Mouse (Mus musculus) forebrain, postnatal 0 days (tissue): ENCODE results near the gene Igfbp7. TPM values are rescaled to one million over a fixed set of nuclear protein-coding genes. Genes with fewer than 3 reads are reported as not detected.

Source experiments
- ATAC-seq: fragments of 200-750 bp; cut with Nextera tagmentation; 2 replicates; pipeline ENCODE4 v1.8.0; 2017; ENCODE audit warnings: mild to moderate bottlenecking, moderate library complexity
- DNase-seq: peaks from one replicate; pipeline ENCODE4 v3.0.0-alpha.2; 2015
- H3K27ac ChIP-seq: fragments of 300-500 bp; sonication (generic); 2 replicates; pipeline ENCODE4 v1.5.1; 2014; ENCODE audit warnings: low read depth, mild to moderate bottlenecking, antibody characterized with exemption, low read length, moderate library complexity, mixed read lengths
- H3K27me3 ChIP-seq: fragments of 300-500 bp; sonication (generic); 2 replicates; pipeline ENCODE4 v1.6.1; 2014; ENCODE audit warnings: mild to moderate bottlenecking, low read length, mixed read lengths; ENCODE audit not compliant: insufficient read depth
- H3K36me3 ChIP-seq: fragments of 300-500 bp; sonication (generic); 2 replicates; pipeline ENCODE4 v1.6.1; 2014; ENCODE audit warnings: mild to moderate bottlenecking, moderate library complexity; ENCODE audit not compliant: insufficient read depth
- H3K4me1 ChIP-seq: fragments of 300-500 bp; sonication (generic); 2 replicates; pipeline ENCODE4 v1.6.1; 2014; ENCODE audit warnings: antibody characterized with exemption; ENCODE audit not compliant: insufficient read depth
- H3K4me2 ChIP-seq: fragments of 300-500 bp; sonication (generic); 2 replicates; pipeline ENCODE4 v1.6.1; 2014; ENCODE audit warnings: low read depth, mild to moderate bottlenecking, moderate library complexity
- H3K4me3 ChIP-seq: fragments of 300-500 bp; sonication (generic); 2 replicates; pipeline ENCODE4 v1.5.1; 2014; ENCODE audit warnings: low read depth, low read length, mixed read lengths
- H3K9ac ChIP-seq: fragments of 300-500 bp; sonication (generic); 2 replicates; pipeline ENCODE4 v1.6.1; 2014; ENCODE audit warnings: mild to moderate bottlenecking
- H3K9me3 ChIP-seq: fragments of 300-500 bp; sonication (generic); 2 replicates; pipeline ENCODE4 v1.6.1; 2016; ENCODE audit warnings: low read length
- CTCF ChIP-seq: sonication (generic); IDR thresholded peaks from 2 replicates; pipeline ENCODE4 v1.5.1; 2016; ENCODE audit warnings: antibody characterized with exemption, control low read depth, low read depth
- WGBS: fragments of 180-500 bp; shearing (Covaris S2); extraction: QIAGEN DNeasy Blood & Tissue Kit; methylation state at CpG from one replicate; pipeline ENCODE4 v1.1.7; 2014; 5-methylcytosine and 5-hydroxymethylcytosine counted together
- polyA plus RNA-seq: library from polyadenylated mRNA; unstranded; fragments of >200 nt; fragmentation: Nextera tagmentation; extraction: Ambion mirVana; gene quantifications from 2 replicates; pipeline ENCODE4 v1.2.1, GENCODE M21; 2015
- total RNA-seq: library from RNA; depleted of rRNA; stranded (reverse); fragments of >200 nt; gene quantifications from 2 replicates; pipeline ENCODE4 v1.2.3, GENCODE M21; 2014

Igfbp7 gene
- total and polyA plus RNA-seq, 2 experiments from 2014 or later = 44.3 to 88.3 TPM

DNA sequence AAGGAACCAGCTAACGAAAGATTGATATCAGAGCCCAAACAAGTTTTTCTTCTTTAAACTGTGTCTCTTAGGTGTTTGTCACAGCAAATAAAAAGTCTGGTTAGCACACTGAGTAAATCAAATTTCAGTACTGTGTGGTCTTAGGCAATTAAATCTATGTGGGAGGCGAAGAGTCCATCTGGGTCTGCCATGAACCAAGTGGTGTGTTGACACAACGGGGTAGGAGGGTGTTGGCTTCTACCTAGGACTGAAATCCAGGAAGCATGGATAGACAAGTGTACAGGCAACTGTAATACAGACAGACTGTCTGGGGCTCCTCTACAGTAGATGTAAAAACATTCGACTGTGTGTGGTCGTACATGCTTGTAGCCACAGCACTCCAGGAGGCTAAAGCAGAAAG is 38.4 kb downstream of the Igfbp7 start:
- no peak overlapping the region for H3K4me3 ChIP-seq
- WGBS = 89% methylated on average over 5 of the region's 5 CpGs
- ATAC-seq (no peak), DNase-seq (no peak)
- TF ChIP-seq CTCF = no peak
- no peaks in the 10 kb centered on the region for H3K36me3 ChIP-seq
- H3K9me3 ChIP-seq = no peaks in the 10 kb centered on the region
- no peaks in the 10 kb centered on the region for H3K4me1 ChIP-seq
- no peak overlapping the region for H3K9ac ChIP-seq
- H3K27ac ChIP-seq = no peak overlapping the region
- H3K27me3 ChIP-seq = no peaks in the 10 kb centered on the region
- H3K4me2 ChIP-seq = no peak overlapping the region

DNA sequence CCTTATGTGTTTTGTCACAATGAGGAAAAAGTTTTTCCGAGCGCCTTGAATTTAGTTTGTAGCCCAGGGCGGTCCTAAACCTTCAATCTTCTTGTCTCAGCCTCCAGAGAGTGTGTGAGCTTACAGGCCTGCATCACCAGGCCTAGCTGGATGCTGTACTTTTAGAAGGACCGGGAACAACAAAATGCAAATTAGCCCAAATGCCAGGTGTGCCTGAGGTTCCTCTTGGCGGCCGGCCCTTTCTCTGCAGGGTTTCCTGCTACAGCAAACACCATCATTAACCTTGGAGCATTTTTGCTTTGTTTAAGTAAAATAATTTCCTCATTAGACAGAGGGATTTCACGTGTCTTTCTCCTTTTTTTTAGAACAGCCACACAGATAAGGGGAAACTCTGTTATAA is 39.6 kb downstream of the Igfbp7 start:
- H3K27me3 ChIP-seq = no peaks in the 10 kb centered on the region
- H3K9me3 ChIP-seq = no peaks in the 10 kb centered on the region
- no peak overlapping the region for H3K9ac ChIP-seq
- TF ChIP-seq CTCF = no peak
- H3K27ac ChIP-seq = no peak overlapping the region
- 32% methylated on average over 7 of the region's 7 CpGs for WGBS
- ATAC-seq (no peak), DNase-seq (no peak)
- H3K36me3 ChIP-seq = no peaks in the 10 kb centered on the region
- H3K4me3 ChIP-seq = no peak overlapping the region
- no peak overlapping the region for H3K4me2 ChIP-seq
- H3K4me1 ChIP-seq = no peaks in the 10 kb centered on the region

DNA sequence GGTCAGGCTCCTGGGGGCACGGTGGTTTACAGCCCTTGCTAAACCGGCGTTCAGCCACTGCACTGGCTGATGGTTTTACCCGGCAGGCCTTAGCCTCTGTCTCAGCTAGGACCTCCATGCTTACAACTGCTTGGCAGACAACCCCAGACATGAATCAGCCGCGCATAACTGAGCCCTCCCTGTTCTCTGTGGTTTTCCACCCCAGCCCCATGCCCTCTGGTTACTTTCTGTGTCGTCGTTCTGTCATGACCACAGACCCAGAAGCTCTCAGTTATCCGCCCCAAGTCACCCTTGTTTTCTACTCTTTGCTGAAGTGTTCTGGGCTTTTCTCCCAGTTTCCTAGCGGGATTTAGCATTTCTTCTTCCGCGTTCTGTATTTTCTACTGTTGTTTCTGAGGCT is 40.2 kb downstream of the Igfbp7 start:
- DNase-seq (no peak), ATAC-seq (no peak; the same call in 1 of the 2 replicates)
- H3K9ac ChIP-seq = no peak overlapping the region
- no peak overlapping the region for H3K27ac ChIP-seq
- no peaks in the 10 kb centered on the region for H3K4me1 ChIP-seq
- no peak for TF ChIP-seq CTCF
- H3K4me3 ChIP-seq = no peak overlapping the region
- H3K27me3 ChIP-seq = no peaks in the 10 kb centered on the region
- WGBS = 45% methylated on average over 12 of the region's 12 CpGs
- H3K36me3 ChIP-seq = no peaks in the 10 kb centered on the region
- no peaks in the 10 kb centered on the region for H3K9me3 ChIP-seq
- H3K4me2 ChIP-seq = no peak overlapping the region

DNA sequence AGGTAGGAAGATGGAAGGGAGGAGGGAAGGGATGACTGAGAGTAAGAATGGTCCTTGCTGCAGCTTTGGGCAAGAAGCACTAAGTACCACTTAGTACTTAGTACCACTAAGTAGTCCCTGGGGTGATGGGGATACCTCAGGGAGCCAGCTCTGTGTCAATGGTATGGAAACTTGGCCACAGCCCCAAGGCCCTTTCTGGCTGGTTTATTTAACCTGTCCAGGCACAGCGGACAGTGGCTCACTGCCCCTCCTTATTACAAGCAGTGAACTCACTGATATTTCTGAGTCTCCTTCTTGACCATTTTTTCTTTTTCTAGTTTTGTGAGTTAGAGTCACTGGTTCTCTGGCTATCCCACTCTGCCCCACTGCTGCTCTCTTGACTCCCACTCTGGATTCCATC is 40.7 kb downstream of the Igfbp7 start:
- no peak for TF ChIP-seq CTCF
- no peaks in the 10 kb centered on the region for H3K36me3 ChIP-seq
- H3K27me3 ChIP-seq = no peaks in the 10 kb centered on the region
- no peaks in the 10 kb centered on the region for H3K9me3 ChIP-seq
- no peak for DNase-seq
- no peak overlapping the region for H3K27ac ChIP-seq
- no peaks in the 10 kb centered on the region for H3K4me1 ChIP-seq
- H3K4me2 ChIP-seq = no peak overlapping the region
- no peak overlapping the region for H3K9ac ChIP-seq
- H3K4me3 ChIP-seq = no peak overlapping the region
- no peak for ATAC-seq
- 100% methylated on average over 1 of the region's 1 CpGs for WGBS

- whole genome bisulfite sequencing = 71% methylated on average over 8 of the region's 8 CpGs
- Histone ChIP-seq H3K4me2 (no peak overlapping the region), H3K4me1 (no peaks in the 10 kb centered on the region), H3K36me3 (no peaks in the 10 kb centered on the region), H3K9me3 (no peaks in the 10 kb centered on the region), H3K27ac (no peak overlapping the region), H3K27me3 (no peaks in the 10 kb centered on the region), H3K4me3 (no peak overlapping the region), H3K9ac (no peak overlapping the region)
- ATAC-seq (no peak), DNase-seq (no peak)
- TF ChIP-seq CTCF = no peak
Measured at GRCm38 (mm10) chr5:77366313-77366712, 41.5 kb downstream of the Igfbp7 start.

- no peaks in the 10 kb centered on the region for H3K4me1 ChIP-seq
- no peak for DNase-seq
- no peak overlapping the region for H3K4me3 ChIP-seq
- WGBS = 94% methylated on average over 3 of the region's 3 CpGs
- no peak overlapping the region for H3K4me2 ChIP-seq
- no peaks in the 10 kb centered on the region for H3K9me3 ChIP-seq
- H3K27me3 ChIP-seq = no peaks in the 10 kb centered on the region
- no peak for ATAC-seq
- H3K9ac ChIP-seq = no peak overlapping the region
- no peak overlapping the region for H3K27ac ChIP-seq
- TF ChIP-seq CTCF = no peak
- no peaks in the 10 kb centered on the region for H3K36me3 ChIP-seq
Measured at GRCm38 (mm10) chr5:77364443-77365038, 43.3 kb downstream of the Igfbp7 start.

- Histone ChIP-seq H3K36me3 (no peaks in the 10 kb centered on the region), H3K9ac (no peak overlapping the region), H3K4me1 (no peaks in the 10 kb centered on the region), H3K9me3 (no peaks in the 10 kb centered on the region), H3K27me3 (no peaks in the 10 kb centered on the region), H3K4me3 (no peak overlapping the region), H3K4me2 (no peak overlapping the region), H3K27ac (no peak overlapping the region)
- TF ChIP-seq CTCF = no peak
- no peak for ATAC-seq
- no peak for DNase-seq
- WGBS = 82% methylated on average over 6 of the region's 6 CpGs
Measured at GRCm38 (mm10) chr5:77363650-77364049, 44.2 kb downstream of the Igfbp7 start.
